21 mouse cellular contexts compared by ENCODE assay signal in genomic region chr1:80806835-80807398, GRCm38 (mm10). TPM values are rescaled to one million over a fixed set of nuclear protein-coding genes. Genes with fewer than 3 reads are reported as not detected.
DNase-seq lines count a peak whose midpoint lies in the region; ATAC-seq and TF ChIP-seq lines count a peak whose summit lies in the region.
"Had no signal": no experiment of that assay in that cellular context is flagged by ENCODE, and none has a peak within 500 bp of the region (broad histone marks: within the 10 kb centered on the region; RNA-seq: fewer than 3 reads in every experiment).

No protein-coding gene starts in this region.

- DNase-seq in layer of hippocampus, adult 2 months (ENCODE audit: low spot score in 2 of 2), result no peak
- no peak for DNase-seq in layer of hippocampus, adult 9-10 months (ENCODE audit: low spot score)
- DNase-seq in lung, postnatal 10 days, result no peak
- DNase-seq: adrenal gland, adult 2 months; adrenal gland, postnatal 10 days; adrenal gland, postnatal 25 days; cerebellum, adult 11 months; cerebellum, adult 18-20 months; cerebellum, adult 8-10 months; cerebellum, adult 9-11 months; cerebellum, postnatal 14 days; cerebellum, postnatal 36 days; embryo, embryonic 11 days had no signal

- no peaks in the 10 kb centered on the region for H3K36me3 ChIP-seq in lung, embryonic 15.5 days
- H3K36me3 ChIP-seq: embryonic facial prominence, embryonic 12.5 days; embryonic facial prominence, embryonic 15.5 days; forebrain, embryonic 10.5 days; forebrain, embryonic 12.5 days had no signal

- WGBS in lung, embryonic 15.5 days, result 43% methylated on average over 3 of the region's 3 CpGs

- H3K4me2 ChIP-seq in lung, embryonic 15.5 days, result no peak overlapping the region
- H3K4me2 ChIP-seq: embryonic facial prominence, embryonic 12.5 days; embryonic facial prominence, embryonic 15.5 days; forebrain, embryonic 12.5 days had no signal

- no peaks in the 10 kb centered on the region for H3K4me1 ChIP-seq in lung, embryonic 15.5 days
- H3K4me1 ChIP-seq: embryonic facial prominence, embryonic 12.5 days; embryonic facial prominence, embryonic 15.5 days; forebrain, embryonic 10.5 days; forebrain, embryonic 12.5 days had no signal

- peak; percentile 59 for ATAC-seq in lung, embryonic 15.5 days (ENCODE audit: borderline replicate concordance, extremely low read depth, low FRiP score, low TSS enrichment)
- ATAC-seq: forebrain, embryonic 14.5 days; forebrain, embryonic 16.5 days had no signal

- H3K4me3 ChIP-seq in layer of hippocampus, adult 2 months, result no peak overlapping the region
- no peak overlapping the region for H3K4me3 ChIP-seq in lung, embryonic 15.5 days
- H3K4me3 ChIP-seq: embryonic facial prominence, embryonic 12.5 days; embryonic facial prominence, embryonic 15.5 days; erythroblast, embryonic 14.5 days; forebrain, embryonic 10.5 days; forebrain, embryonic 12.5 days had no signal

- no peak overlapping the region for H3K9ac ChIP-seq in lung, embryonic 15.5 days
- H3K9ac ChIP-seq: embryonic facial prominence, embryonic 12.5 days; embryonic facial prominence, embryonic 15.5 days; forebrain, embryonic 12.5 days had no signal

- peak overlapping the region; percentile 6; the same call in 1 of the 2 replicates for H3K27ac ChIP-seq in layer of hippocampus, adult 2 months
- no peak overlapping the region for H3K27ac ChIP-seq in lung, embryonic 15.5 days
- H3K27ac ChIP-seq: embryonic facial prominence, embryonic 12.5 days; embryonic facial prominence, embryonic 15.5 days; forebrain, embryonic 10.5 days; forebrain, embryonic 12.5 days had no signal

- no peaks in the 10 kb centered on the region for H3K9me3 ChIP-seq in lung, embryonic 15.5 days
- H3K9me3 ChIP-seq: embryonic facial prominence, embryonic 12.5 days; embryonic facial prominence, embryonic 15.5 days; forebrain, embryonic 10.5 days; forebrain, embryonic 12.5 days had no signal

- no peak for TF ChIP-seq CTCF in layer of hippocampus, adult 2 months (conservative IDR thresholded peaks at IDR 0.05)

- H3K27me3 ChIP-seq in lung, embryonic 15.5 days, result no peaks in the 10 kb centered on the region
- H3K27me3 ChIP-seq: embryonic facial prominence, embryonic 12.5 days; embryonic facial prominence, embryonic 15.5 days; forebrain, embryonic 12.5 days had no signal

RNA-seq across cellular contexts. Expression of gene Dock10, which starts 48.6 kb away (rescaled TPM):
- 100 to 1,000 TPM in 1 of 2 experiments, 10 to 100 TPM in 1; 98.7 to 103 TPM for total RNA-seq in layer of hippocampus, adult 2 months (2021)
- 4.0 and 5.4 TPM in 2 replicates for polyA plus RNA-seq in lung, embryonic 15.5 days (2015; fragmentation: Nextera tagmentation; extraction: Ambion mirVana)
